Mouse (Mus musculus) 416B (cell line): ENCODE results near the gene Dlgap1.
A peak's percentile ranks its signal among the peaks of the same experiment; 100 is the strongest.

Experiments
- DNase-seq: peaks from one replicate; pipeline ENCODE4 v3.0.0; 2011; ENCODE audit warnings: low read depth

Dlgap1 gene

DNA sequence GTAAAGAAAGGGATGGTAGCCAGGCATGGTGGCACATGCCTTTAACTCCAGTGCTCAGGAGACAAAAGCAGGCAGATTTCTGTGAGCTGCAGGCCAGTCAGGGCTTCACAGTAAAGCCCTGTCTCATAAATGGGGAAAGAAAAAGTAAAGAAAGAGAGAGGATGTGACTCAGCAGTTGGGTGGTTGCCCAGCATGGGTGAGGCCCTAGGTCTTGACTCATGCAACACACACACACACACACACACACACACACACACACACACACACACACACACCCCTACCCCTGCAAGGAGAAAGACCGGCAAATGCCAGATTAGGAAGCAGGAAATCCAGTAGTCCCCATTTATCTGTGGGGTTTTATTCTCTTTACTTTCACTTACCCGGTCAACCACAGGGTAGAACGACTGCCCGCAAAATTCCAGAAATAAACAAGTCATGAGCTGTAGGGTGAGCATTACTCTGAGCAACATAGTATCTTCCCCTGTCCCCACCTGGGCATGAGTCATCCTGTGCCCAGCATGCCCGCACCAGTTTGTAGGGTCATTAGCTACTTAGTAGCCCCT, 759.9 kb downstream of the Dlgap1 start:
- DNase-seq: peak; percentile 98

- no peak for DNase-seq
Observed at GRCm38 (mm10) chr17:70734728-70735127, 765.9 kb downstream of the Dlgap1 start.

- DNase-seq: no peak
Observed at GRCm38 (mm10) chr17:70735396-70735795, 766.5 kb downstream of the Dlgap1 start.

DNA sequence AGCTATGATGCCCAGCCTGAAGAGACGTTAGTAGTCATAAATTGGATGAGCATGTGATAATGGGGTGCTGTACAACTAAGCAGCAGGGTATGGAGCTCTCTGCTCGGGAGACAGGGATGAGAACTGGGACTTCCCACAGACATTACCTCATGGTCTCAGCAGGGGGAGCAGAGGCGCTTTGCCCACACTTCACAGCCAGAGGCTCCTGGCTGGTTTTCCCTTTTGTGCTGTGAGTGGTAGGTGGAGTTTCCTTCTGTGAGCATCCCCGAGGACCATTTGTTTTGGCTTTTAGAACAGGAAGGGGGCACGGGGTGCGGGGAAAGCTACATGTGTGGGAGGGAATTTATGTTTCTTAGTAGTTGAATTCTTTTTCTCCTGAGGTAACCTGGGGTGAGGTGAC, 768.6 kb downstream of the Dlgap1 start:
- DNase-seq: peak; percentile 47

DNA sequence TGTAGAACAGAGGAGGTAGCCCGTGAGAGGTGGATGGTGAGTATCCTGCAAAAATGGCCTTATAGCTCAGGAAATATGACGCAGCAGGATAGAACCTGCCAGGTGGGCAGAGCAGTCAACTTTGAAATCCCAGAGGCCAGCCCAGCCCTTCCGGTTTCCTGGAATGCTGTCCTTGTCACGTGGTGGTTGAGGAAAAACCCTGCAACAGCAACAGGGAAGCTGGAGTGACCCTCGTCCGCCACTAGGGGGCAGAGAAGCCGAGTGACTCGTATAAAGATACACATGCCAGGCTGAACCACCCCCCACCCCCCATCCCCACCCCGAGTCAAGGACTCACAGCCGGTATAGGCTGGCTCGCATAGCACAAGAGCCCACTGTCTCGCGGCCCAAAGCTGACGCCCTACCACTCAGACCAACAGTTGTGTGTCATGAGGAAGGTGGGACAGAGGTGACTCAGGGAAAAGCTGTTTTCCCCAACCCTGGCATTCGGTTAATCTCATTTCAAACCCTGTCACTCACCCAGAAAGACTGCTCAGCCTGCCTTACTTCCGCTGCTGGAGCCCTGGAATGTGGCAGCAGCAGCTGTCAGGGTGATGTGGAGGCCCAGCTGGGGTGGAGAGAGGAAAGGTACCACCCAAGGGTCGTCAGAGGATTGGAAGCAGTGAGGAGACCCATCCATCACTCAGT, 769.4 kb downstream of the Dlgap1 start:
- peak; percentile 67 for DNase-seq

- DNase-seq: peak; percentile 48
Observed at GRCm38 (mm10) chr17:70739346-70739745, 770.5 kb downstream of the Dlgap1 start.

DNA sequence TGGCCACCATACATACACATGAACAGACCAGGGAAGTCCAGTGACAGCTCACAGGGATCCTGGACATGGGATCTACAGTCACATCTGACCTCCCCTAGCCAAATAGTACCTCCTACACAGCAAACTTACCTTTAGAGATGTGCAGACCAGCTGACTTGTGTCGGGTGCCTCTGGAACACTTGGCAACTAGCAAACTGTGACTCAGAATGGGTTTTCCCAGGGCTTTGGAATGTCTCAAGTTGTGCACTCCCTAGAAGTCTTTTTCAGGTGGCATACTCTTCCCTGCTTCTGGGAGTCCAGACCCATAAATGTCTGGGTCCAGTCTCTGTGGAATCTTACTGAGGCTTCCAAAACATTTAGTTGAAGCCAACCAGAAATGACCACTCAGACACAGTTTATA, 772.8 kb downstream of the Dlgap1 start:
- no peak for DNase-seq

DNA sequence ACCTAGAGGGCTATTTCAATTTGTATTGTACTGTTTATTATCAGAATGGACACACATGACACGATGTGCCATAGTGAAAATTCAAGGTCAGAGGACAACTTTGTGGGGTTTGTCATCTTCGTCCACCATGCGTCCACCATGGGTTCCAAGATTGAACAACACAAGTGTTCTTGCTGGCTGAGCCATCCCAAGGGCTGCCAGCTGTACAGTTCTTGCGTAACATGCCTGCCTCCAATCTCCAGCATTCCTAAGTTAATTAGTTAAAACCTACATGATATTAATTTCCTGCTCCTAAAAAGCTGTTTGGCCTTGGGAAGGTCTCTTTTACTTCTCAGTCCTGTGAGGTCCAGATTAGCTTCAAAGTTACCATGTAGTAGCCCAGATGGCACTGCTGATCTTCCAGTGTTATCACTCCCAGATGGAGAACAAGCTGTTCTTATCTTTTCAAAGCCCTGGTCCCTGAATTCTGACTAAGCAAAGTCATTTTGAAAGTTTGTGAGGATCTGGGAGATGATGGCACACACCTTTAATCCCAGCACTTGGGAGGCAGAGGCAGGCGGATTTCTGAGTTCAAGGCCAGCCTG, 775.8 kb downstream of the Dlgap1 start:
- DNase-seq: no peak

GRCm38 (mm10) chr17:70745385-70745784, 776.5 kb downstream of the Dlgap1 start:
- peak; percentile 75 for DNase-seq

DNA sequence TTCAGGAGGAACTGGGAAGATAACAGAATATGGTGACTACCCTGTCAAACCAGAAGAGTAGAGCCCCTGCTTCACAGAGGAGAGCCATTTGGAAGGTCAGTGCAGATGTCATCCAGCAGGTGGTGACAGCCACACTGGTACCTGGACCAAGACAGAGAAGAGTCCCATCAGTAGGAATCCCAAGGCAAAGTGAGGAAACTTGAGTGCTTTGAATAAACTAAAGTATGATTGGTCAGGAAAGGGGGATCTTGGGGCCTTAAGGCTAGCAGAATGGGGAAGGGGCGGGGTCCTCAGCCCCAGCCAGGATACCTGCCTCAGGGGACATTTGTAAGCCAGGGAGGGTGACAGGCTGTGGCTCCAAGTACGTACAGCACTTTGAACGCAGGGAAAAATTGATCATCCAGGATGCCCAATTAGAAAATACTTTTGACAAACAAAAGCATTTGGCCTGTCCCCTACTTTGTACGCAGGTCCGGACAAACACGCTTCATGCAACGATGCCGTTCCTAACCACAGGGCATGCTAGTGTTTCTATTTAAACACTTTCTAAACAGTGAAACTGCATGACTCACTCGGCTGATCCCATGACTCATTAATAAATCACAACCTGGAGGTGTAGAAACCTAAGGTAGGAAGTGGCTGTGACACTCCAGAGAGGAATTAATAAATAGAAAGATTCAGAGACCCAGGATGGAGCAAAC, 777.7 kb downstream of the Dlgap1 start:
- peak; percentile 83 for DNase-seq

DNA sequence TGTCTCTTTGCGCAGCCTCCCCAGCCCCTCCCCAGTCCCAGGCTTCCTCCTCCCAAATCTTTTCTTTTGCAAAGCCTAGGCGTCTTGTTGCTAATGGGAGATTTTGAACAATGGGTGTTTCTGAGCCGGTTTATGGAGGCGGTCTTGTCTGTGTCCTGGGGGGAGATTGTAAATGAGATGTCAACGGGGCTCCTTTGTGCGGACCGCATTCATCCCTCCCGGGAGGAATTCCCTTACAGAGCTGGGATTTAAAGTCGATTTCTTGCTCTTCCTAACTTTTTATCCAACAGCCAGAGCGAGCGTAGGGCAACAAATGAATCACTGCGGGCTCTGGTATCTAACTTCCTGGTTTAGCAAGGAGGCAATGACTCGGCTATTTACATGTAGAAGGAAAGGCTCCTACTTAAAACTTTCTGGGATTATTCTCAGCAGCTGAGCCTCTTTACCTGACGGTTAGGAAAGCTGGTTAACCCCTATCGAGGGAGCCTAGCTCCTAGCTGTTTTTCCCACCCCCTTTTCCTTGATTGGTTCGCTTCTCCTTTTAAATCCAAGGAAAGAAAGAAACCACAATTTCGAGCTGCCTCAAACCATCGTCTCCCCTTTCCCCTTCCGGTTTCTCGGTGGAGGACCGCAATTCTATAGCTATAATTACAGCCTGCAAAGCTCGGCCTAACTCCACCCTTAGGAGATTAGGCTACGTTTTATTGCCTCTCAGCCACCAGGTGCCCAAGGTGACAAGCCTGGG, 779.0 kb downstream of the Dlgap1 start:
- DNase-seq: peak; percentile 72

DNA sequence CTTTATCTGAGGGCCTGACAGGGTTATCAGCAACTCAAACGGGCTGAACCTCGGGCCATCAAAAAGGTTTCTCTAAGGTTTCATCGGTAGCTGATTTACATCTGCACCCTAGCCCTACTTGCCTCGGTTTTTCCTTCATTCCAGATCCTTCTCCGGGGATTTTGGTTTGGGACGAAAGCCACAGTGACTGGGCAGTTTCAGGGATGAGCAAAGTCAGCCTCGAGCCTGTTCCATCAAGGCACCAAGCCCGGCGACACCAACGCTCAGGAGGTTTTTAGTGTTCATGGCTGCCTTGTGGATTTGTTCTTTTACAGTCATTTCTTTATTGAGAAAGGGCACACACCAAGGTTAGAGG, 779.6 kb downstream of the Dlgap1 start:
- no peak for DNase-seq

GRCm38 (mm10) chr17:70748964-70749650, 780.2 kb downstream of the Dlgap1 start:
- no peak for DNase-seq

DNA sequence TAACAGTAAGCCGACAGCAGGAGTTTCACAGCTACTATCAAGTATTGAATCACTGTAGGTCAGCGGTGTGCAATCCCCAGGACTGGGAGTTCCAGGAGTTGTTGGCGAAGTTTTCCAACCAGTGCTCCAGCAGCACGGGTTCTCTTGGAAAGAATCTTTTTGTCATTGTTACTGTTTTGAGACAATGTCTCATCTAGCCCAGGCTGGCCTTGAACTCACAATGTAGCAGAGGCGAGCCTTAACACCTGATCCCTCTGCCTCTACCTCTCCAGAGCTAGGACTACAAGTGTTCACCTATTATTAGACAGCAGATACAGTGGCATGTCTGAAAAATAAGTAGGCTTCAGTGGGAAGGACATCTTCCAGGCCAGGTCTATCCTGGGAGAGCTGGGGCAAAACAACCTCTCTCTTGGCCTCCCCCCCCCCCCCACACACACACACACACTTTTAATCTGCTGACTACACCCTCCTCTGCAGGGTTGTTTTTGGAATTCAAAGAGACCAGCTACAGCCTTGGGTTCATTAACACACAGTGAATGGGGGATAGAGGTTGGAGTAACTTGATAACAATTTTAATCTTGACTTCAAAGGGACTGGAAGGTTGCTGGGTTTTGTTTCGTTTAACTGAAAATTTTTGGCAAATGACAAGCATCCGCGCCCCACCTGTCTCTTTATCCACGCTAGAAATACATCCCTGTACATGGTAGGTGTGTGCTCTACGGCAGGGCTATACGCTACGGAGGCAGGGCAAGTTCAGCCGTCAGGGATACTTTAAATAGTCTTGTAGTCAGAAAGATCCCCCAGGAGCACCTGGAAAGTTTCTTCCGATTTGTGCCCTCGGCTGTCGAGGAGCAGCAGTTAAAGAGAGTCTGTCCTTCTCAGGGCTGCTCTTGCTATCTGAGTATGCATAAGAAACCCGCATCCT, 781.6 kb downstream of the Dlgap1 start:
- DNase-seq: no peak

- peak; percentile 80 for DNase-seq
Observed at GRCm38 (mm10) chr17:70751161-70751651, 782.3 kb downstream of the Dlgap1 start.

DNA sequence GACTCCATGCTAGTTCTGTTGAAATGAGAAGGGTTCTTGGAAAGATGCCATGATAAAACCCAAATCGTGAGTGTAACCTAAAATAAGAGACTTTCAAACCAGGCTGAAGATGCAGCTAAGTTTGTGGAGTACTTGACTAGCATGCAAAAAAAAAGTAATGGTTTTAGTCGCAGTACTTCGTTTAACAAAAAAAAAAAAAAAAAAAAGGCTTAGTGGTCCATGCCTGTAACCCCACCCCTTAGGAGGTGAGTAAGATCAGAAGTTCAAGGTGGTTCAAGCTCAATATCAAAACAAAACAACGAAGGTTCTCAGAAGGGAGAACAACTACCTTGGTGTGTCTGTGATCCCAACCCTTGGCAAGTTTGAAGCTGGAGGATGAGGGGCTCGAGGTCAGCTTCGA, 782.8 kb downstream of the Dlgap1 start:
- DNase-seq: no peak

DNA sequence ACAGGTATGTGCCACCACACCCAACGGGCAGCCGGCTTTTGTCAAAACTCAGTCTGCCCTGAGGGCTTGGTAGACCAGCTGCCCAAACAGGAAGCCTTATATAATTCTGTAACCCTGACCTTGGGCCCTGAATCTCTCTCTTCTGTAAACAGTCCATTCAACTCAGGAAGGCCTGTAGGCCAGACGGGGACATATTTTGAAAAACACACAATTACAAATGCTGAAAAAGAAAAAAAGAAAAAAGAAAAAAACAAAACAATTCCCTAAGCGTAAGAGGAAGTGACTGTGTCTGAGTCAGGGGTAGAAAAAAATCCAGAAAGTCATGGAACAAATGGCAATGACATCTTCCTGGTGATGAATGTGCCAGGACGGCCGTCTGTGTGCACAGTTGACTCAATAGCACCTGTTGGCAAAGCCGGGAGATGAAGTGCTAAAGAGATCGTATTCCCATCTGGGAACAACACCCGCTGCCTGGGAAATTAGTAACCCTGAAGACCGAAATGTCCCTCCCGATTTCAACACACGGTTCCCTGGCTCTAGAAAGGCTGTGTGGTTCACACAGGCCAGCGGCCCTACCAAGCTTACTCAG, 784.7 kb downstream of the Dlgap1 start:
- DNase-seq: peak; percentile 63

DNA sequence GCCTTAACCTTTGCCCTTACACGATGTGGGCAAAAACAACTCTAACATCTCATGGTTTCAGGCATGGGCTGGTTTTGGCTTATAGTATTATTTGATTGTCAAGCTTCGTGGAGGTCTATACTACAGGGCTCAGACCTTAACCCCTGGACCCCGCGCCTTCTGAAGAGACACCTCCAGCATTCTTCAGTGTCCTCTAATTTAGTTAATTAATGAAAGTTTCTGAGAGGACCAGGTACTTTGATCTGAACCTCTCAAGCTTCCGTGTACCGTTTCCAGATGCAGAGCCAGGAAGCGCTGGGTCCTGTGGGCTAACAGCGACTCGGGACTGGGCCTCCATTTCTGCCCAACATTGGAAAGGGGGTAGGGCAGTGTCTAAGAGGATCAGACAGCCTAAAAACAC, 785.2 kb downstream of the Dlgap1 start:
- DNase-seq: no peak

GRCm38 (mm10) chr17:70754638-70755037, 785.8 kb downstream of the Dlgap1 start:
- no peak for DNase-seq

DNA sequence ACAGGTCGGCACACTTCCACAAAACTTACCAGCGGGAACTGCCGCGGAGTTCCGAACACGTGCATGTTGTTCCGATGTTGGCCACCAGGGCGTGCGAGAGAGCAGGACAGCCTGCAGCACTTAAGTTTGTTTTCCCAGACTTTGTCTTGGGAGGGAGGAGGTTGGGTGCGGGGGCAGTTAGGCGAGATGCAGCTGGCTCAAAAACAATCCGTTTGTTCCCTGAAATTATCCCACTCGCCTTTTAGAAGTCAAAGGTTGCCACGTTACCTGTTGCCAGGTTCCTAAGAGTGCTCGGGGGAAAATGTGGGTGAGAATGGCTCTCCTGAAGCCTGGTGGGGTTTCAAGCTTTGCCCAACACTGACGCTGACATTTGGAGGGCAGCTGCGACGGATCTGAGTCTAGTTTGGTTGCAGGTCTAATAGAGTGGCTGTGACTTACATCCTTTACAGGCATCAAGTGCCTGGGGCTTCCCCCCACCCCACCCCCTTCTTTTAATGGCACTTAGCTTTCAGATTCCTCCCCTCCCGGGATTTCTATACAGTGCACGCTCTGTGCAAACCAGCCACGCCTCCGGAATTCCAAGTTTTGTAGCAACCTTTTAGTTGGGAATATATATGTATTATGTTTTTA, 786.3 kb downstream of the Dlgap1 start:
- peak; percentile 84 for DNase-seq
